Mouse (Mus musculus) midbrain, postnatal 0 days (tissue): ENCODE data around the gene Zfp148. TPM values are rescaled to one million over a fixed set of nuclear protein-coding genes. Genes with fewer than 3 reads are reported as not detected.
A peak's percentile ranks its signal among the peaks of the same experiment; 100 is the strongest.

ENCODE experiments used
- ATAC-seq: fragments of 200-750 bp; cut with Nextera tagmentation; 2 replicates; pipeline ENCODE4 v1.8.0; 2017; ENCODE audit warnings: moderate number of reproducible peaks, mild to moderate bottlenecking, moderate TSS enrichment, moderate library complexity; ENCODE audit not compliant: low FRiP score
- DNase-seq: peaks from one replicate; pipeline ENCODE4 v3.0.0-alpha.2; 2015; ENCODE audit warnings: low spot score
- H3K27ac ChIP-seq: fragments of 300-500 bp; sonication (generic); 2 replicates; pipeline ENCODE4 v1.5.1; 2014; ENCODE audit warnings: low read depth, mild to moderate bottlenecking, low read length, mixed read lengths
- H3K27me3 ChIP-seq: fragments of 300-500 bp; sonication (generic); 2 replicates; pipeline ENCODE4 v1.6.1; 2014; ENCODE audit warnings: low read length, control low read depth, mixed read lengths; ENCODE audit not compliant: insufficient read depth
- H3K36me3 ChIP-seq: fragments of 300-500 bp; sonication (generic); 2 replicates; pipeline ENCODE4 v1.6.1; 2014; ENCODE audit warnings: low read length, control low read depth, mixed read lengths; ENCODE audit not compliant: insufficient read depth
- H3K4me1 ChIP-seq: fragments of 300-500 bp; sonication (generic); 2 replicates; pipeline ENCODE4 v1.6.1; 2014; ENCODE audit warnings: mild to moderate bottlenecking, control low read depth, antibody characterized with exemption, low read length, mixed read lengths; ENCODE audit not compliant: insufficient read depth
- H3K4me2 ChIP-seq: fragments of 300-500 bp; sonication (generic); 2 replicates; pipeline ENCODE4 v1.6.1; 2014; ENCODE audit warnings: low read depth, mild to moderate bottlenecking, low read length, mixed read lengths; ENCODE audit not compliant: poor library complexity, severe bottlenecking
- H3K4me3 ChIP-seq: fragments of 300-500 bp; sonication (generic); 2 replicates; pipeline ENCODE4 v1.5.1; 2014; ENCODE audit warnings: low read depth, mild to moderate bottlenecking, low read length, moderate library complexity
- H3K9ac ChIP-seq: fragments of 300-500 bp; sonication (generic); replicated peaks from 2 replicates; pipeline ENCODE4 v1.6.1; 2014; ENCODE audit warnings: mild to moderate bottlenecking, low read length, moderate library complexity, mixed read lengths; ENCODE audit not compliant: poor library complexity, severe bottlenecking
- H3K9me3 ChIP-seq: fragments of 300-500 bp; sonication (generic); 2 replicates; pipeline ENCODE4 v1.6.1; 2016; ENCODE audit warnings: low read length, control low read depth
- CTCF ChIP-seq: IDR thresholded peaks from 2 replicates; pipeline ENCODE4 v1.5.1; 2016; ENCODE audit warnings: antibody characterized with exemption, mild to moderate bottlenecking
- WGBS: fragments of 180-500 bp; shearing (Covaris S2); extraction: QIAGEN DNeasy Blood & Tissue Kit; methylation state at CpG from one replicate; pipeline ENCODE4 v1.1.7; 2014; 5-methylcytosine and 5-hydroxymethylcytosine counted together
- polyA plus RNA-seq: library from polyadenylated mRNA; unstranded; fragments of >200 nt; fragmentation: Nextera tagmentation; extraction: Ambion mirVana; gene quantifications from 2 replicates; pipeline ENCODE4 v1.2.1, GENCODE M21; 2015
- total RNA-seq: library from RNA; depleted of rRNA; stranded (reverse); fragments of >200 nt; gene quantifications from 2 replicates; pipeline ENCODE4 v1.2.3, GENCODE M21; 2014

The Zfp148 gene
- total and polyA plus RNA-seq, 2 experiments from 2014 or later, result 29.0 to 44.2 TPM

DNA sequence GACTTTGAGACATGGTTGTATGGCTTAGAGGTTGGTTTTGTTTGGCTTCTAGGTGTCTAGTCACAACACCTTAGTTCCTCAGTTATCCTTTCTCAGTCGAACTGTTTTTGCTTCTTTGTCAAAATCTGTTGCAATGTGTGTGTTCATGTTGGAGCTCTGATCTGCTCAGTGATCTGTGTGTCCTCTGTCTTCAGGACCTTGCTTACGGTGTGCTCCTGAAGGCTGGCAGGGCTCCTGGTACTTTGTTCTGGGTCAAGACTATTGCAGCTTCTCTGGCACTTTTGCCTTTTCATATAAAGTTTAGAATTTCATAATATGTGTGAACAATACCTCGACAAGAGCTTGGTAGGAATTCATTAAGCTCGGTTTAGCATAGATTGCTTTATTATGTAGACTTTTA, 24.9 kb downstream of the Zfp148 start:
- Histone ChIP-seq H3K27me3 (no peaks in the 10 kb centered on the region), H3K27ac (no peak overlapping the region), H3K36me3 (no peaks in the 10 kb centered on the region), H3K4me1 (no peaks in the 10 kb centered on the region; the same call in 1 of the 2 replicates), H3K4me3 (no peak overlapping the region), H3K9me3 (no peaks in the 10 kb centered on the region), H3K9ac (no peak overlapping the region), H3K4me2 (no peak overlapping the region)
- ATAC-seq (no peak), DNase-seq (no peak)
- no peak for TF ChIP-seq CTCF
- 69% methylated on average over 4 of the region's 4 CpGs for WGBS

- Histone ChIP-seq H3K27ac (no peak overlapping the region), H3K36me3 (no peaks in the 10 kb centered on the region), H3K4me2 (no peak overlapping the region), H3K9ac (no peak overlapping the region), H3K9me3 (no peaks in the 10 kb centered on the region), H3K4me3 (no peak overlapping the region), H3K4me1 (no peaks in the 10 kb centered on the region), H3K27me3 (no peaks in the 10 kb centered on the region)
- ATAC-seq (no peak), DNase-seq (no peak)
- TF ChIP-seq CTCF, result no peak
- 96% methylated on average over 2 of the region's 2 CpGs for WGBS
Measured at GRCm38 (mm10) chr16:33410151-33410550, 29.5 kb downstream of the Zfp148 start.

GRCm38 (mm10) chr16:33410605-33411004, 30.0 kb downstream of the Zfp148 start:
- Histone ChIP-seq H3K9ac (no peak overlapping the region), H3K4me3 (no peak overlapping the region), H3K27ac (no peak overlapping the region), H3K36me3 (no peaks in the 10 kb centered on the region), H3K4me2 (no peak overlapping the region), H3K27me3 (no peaks in the 10 kb centered on the region), H3K9me3 (no peaks in the 10 kb centered on the region), H3K4me1 (no peaks in the 10 kb centered on the region)
- 84% methylated on average over 1 of the region's 1 CpGs for WGBS
- TF ChIP-seq CTCF, result no peak
- ATAC-seq (no peak), DNase-seq (no peak)

GRCm38 (mm10) chr16:33414191-33414590, 33.6 kb downstream of the Zfp148 start:
- TF ChIP-seq CTCF, result no peak
- no peaks in the 10 kb centered on the region for H3K27me3 ChIP-seq
- H3K9me3 ChIP-seq, result no peaks in the 10 kb centered on the region
- ATAC-seq (no peak), DNase-seq (no peak)
- H3K9ac ChIP-seq, result no peak overlapping the region
- no peak overlapping the region for H3K4me3 ChIP-seq
- H3K36me3 ChIP-seq, result no peaks in the 10 kb centered on the region
- no peak overlapping the region for H3K4me2 ChIP-seq
- H3K4me1 ChIP-seq, result peaks cover 3% of the 10 kb centered on the region; the same call in 1 of the 2 replicates
- 83% methylated on average over 5 of the region's 5 CpGs for WGBS
- H3K27ac ChIP-seq, result no peak overlapping the region

- no peaks in the 10 kb centered on the region for H3K27me3 ChIP-seq
- H3K36me3 ChIP-seq, result no peaks in the 10 kb centered on the region
- DNase-seq, result no peak
- H3K4me3 ChIP-seq, result no peak overlapping the region
- 86% methylated on average over 5 of the region's 5 CpGs for WGBS
- no peaks in the 10 kb centered on the region for H3K9me3 ChIP-seq
- H3K27ac ChIP-seq, result no peak overlapping the region
- no peak overlapping the region for H3K9ac ChIP-seq
- H3K4me1 ChIP-seq, result peaks cover 3% of the 10 kb centered on the region; the same call in 1 of the 2 replicates
- no peak overlapping the region for H3K4me2 ChIP-seq
- TF ChIP-seq CTCF, result no peak
- no peak for ATAC-seq
Measured at GRCm38 (mm10) chr16:33415607-33416006, 35.0 kb downstream of the Zfp148 start.

GRCm38 (mm10) chr16:33428327-33428726, 47.7 kb downstream of the Zfp148 start:
- Histone ChIP-seq H3K4me3 (no peak overlapping the region), H3K27me3 (no peaks in the 10 kb centered on the region), H3K9me3 (no peaks in the 10 kb centered on the region), H3K36me3 (no peaks in the 10 kb centered on the region), H3K4me1 (no peaks in the 10 kb centered on the region), H3K9ac (no peak overlapping the region), H3K4me2 (no peak overlapping the region), H3K27ac (peak overlapping the region; percentile 7; the same call in 1 of the 2 replicates)
- 20% methylated on average over 3 of the region's 3 CpGs for WGBS
- ATAC-seq (no peak), DNase-seq (peak; percentile 16)
- no peak for TF ChIP-seq CTCF
